Mouse (Mus musculus) liver, adult (tissue): ENCODE results near the gene Cfap299.

Source experiments
- GATA4 ChIP-seq: IDR thresholded peaks from 2 replicates; pipeline ENCODE4 v1.6.1; 2014; ENCODE audit warnings: mild to moderate bottlenecking, low read length; ENCODE audit not compliant: insufficient replicate concordance

Gene Cfap299

DNA sequence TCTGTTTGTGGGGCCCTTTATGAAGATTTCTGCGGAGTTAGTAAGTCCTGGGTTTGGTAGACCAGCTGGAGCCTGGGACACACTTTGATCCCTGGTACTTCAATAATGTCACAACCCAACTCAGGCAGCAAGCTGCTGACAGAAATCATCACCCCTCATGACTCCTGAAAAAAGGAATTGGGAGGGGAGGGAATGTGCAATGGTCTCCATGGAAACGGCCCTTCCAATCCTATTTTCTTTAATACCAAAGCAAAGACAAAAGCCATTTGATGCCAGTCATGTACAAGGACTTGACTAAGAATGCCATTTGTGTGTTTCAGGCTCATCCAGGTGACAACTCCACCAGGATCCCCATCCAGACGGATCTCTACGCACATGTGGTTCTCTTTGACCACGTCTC, 472.4 kb downstream of the Cfap299 start:
- no peak for TF ChIP-seq GATA4

DNA sequence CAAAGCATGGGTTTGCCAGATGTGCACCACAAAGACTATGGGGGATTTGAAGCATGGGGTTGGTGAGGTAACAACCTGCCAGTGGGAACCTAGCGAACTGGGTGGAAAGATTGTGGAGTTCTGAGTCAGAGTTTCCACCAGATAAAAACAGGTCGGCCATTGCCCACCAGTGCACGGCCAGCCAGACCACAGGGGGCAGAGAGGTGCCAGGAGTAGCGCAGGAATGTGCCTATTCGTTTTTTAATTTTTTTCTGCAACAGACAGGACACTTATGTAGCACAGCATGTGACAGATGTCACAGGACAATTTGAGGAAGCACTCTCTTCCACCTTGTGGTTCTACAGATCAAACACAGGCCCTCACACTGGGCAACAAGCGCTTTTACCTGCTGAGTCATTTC, 475.7 kb downstream of the Cfap299 start:
- TF ChIP-seq GATA4: no peak

DNA sequence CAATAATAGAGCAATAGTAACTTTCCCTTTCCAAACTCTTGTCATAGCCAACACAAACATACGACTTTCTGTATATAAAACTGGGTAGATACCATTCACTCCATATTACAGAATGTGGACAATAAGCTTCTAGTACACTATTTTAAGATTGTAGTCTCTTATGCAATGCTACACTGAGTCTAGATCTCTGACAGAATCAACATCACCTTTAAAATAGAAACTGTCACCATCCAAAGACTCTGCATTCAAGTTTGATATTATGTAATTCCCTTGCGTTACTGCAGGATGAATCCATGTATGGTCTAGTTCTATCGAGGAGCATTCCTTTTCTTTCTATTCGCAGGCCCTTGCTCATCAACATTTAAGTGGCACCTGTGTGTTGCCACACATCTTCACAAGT, 477.4 kb downstream of the Cfap299 start:
- TF ChIP-seq GATA4: no peak

DNA sequence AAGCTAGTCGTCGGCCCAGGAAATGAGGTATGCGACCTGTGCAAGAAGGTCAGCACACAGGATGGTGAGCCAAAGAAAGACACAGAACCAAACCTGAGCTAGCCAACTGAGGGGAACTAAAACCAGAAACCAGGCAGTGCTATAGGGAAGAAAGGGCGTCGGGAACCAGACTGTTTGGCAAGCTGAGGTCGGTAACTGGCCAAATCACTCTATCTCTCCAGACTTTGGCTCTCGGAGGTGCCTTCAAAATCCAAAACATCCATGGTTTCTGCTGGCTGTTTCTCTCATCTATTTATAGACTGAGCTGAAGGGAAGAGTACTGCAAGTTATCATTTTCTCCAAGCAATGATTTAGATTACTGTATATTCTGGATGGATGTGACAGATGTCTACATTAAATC, 477.9 kb downstream of the Cfap299 start:
- TF ChIP-seq GATA4: no peak

DNA sequence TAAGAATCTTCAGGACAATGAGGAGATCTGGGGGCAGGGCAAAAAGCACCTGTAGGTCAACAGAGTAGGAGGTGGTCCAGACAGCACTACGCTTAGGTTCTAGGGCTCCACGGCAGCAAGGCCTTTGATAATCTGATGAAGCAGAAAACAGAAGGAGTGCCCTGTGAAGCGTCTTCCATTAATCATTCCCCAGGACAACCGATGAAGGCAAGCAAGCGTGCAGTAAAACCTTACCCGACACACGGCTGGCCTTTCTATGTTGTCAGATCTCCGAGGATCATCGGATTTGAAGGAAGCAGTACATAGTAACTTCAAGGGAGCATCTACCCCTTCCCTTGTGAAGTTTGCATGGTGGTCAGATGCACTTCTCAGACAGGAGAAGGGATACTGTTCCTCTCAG, 478.8 kb downstream of the Cfap299 start:
- TF ChIP-seq GATA4: no peak

DNA sequence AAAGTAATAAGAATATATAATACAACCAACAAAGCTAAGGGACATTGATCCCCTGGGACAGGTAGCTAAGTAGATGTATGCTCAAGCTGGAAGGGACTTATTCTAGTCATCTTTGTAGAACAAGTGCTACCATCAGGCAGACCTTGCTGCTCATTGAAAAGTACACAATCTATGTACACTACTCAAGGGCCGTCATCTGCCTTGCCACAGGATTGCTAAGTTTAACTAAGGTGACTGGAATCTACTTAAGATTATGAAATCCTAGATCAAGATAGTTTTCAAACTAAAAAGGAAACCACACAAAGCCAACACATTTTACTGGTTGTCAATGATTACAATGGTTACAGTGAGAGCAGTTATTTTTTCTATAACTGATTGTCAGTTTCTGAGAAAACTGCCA, 483.3 kb downstream of the Cfap299 start:
- no peak for TF ChIP-seq GATA4

DNA sequence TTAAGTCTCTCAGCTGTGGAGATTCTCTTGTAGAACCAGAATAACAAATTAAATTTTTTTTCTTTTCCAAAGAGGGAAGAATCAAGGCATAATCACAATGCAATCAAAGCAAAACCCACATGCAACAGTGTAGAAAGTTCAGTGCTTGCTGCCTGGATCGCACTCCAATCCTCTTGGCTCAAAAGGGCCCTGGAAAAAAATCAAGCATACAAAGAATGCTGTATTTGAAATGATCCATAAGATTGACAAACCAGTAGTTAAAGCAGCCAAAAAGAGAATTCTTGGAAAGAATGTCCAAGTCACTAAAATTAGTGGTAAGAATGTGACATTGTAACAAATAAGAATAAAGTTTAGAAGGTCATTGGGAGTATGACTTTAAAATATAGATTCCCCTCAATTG, 486.2 kb downstream of the Cfap299 start:
- TF ChIP-seq GATA4: no peak

DNA sequence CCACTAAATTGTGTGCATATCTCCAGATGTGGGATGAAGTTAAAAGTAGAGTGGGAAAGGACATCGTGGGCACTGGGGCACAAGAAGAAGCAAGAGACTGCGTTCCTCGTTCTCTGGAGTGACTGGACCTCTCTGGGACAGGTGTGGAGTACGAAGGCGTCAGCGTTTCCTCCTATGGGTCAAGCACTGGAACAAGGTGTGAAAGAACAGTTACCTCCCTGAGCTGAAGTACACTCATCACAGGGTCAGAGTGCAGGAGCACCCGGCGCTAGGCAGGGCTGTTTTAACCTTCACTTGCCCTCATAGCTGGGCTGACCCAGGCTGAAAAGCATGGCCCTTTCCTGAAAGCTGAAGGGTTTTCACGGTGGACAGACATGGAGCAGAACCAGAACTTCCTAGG, 504.7 kb downstream of the Cfap299 start:
- no peak for TF ChIP-seq GATA4

DNA sequence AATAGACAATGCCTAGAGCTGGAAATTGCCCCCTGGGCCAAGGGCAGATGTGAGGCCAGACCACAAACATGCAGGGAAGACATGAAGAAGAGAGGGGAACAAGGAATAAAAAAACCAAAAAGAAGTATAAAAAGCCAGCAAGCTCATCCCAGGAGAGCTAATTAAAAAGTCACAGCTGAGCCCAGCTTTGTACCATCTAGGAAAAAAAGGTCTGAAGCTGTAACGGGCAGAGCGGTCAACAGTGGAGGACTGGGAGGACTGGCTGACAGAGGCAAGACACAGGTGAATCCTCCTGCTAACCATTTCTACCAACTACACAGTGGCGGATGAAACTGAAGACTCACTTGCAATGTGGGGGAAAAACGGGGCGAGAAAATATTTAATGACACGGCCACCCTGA, 505.2 kb downstream of the Cfap299 start:
- no peak for TF ChIP-seq GATA4

DNA sequence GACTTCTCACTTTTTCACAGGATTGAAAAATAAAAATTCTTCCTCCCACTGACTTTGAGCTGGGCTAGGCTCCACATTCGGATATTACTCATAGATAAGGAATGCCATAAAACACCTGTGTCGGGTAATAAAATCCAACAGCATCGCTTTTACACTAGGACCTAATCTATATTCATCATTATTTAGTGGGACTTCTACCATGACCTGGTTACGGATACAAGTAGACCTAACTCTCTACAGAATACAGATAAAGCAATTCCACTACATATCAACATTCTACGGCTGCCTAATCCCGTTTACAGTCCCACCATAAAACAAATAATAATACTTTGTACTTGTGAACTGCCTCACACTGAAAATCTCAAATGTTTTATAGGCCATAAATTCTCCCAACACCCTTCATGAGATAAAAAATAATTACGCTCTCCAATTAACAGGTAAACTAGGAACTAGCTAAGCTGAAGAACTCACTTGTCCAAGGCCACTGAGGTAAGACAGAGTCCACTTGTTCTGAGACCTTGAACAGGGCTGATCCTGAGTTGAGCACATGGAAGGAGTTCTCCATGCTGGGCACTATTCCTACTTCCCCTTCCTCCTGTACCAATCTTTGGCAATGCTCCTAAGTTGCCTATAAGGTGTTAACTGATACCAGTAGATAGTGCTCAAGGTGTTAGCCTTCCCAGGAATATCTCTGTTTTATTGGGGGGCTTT, 513.7 kb downstream of the Cfap299 start:
- no peak for TF ChIP-seq GATA4

DNA sequence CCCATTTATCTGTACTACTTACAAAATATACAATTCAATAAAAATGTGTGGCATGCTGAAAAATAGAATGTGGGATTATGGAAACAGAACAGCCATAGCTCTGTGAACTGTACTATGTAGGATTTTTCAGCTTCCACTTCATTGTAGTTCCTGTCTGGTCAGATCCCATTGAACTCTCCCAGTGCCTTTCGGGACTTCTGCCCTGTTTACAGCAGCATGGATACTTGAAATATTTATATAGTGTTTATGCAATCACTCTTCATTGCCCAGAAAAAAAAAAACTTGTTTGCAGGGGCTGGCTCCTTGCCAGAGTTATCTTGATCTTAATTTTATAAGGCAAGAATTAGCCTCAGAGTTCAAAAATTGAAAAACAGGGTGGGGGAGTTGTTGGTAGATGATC, 515.6 kb downstream of the Cfap299 start:
- no peak for TF ChIP-seq GATA4
